Mouse (Mus musculus): ENCODE results near the gene Ube2c.

GRCm38 (mm10) chr2:164757841-164758240 lies 11.9 kb upstream of the Ube2c start:
- TF ChIP-seq ZC3H11A (IDR thresholded peaks at IDR 0.05; ENCODE audit: borderline replicate concordance, low read depth, low read length) (no peak), CHD2 (IDR thresholded peaks at IDR 0.05; ENCODE audit: low read depth, low read length) (no peak), MAFK (IDR thresholded peaks at IDR 0.05; ENCODE audit: insufficient read depth, low read depth, low read length) (no peak), HCFC1 (IDR thresholded peaks at IDR 0.05; ENCODE audit: borderline replicate concordance, insufficient read depth, low read length) (no peak)

All from ES-E14 (cell line).